Mouse (Mus musculus): ENCODE measurements around the gene 1700029P11Rik.

DNA sequence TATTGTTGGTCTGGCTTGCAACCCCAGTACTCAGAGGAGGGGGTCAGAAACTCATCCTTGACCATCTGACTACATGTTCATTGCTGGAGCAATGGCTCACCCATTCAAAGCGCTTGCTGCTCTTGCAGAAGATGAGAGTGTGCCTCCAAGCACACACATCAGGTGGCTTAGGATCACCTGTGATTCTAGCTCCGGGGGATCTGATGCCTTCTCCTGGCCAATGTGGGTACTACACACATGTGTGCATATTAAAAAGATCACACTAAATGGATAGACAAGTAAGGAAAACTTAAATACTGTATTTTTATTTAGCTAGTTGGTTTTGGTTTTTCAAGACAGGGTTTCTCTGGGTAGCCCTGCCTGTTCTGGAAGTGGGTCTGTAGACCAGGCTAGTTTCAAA lies 39.3 kb upstream of the 1700029P11Rik start:
- TF ChIP-seq CTCF (IDR thresholded peaks at IDR 0.05; ENCODE audit: extremely low read depth, insufficient read length, insufficient replicate concordance, low read depth, low read length) (no peak), POLR2A (IDR thresholded peaks at IDR 0.05; ENCODE audit: low read depth, low read length) (no peak)

Data from small intestine, adult 2 months (tissue).